Mouse (Mus musculus): Measurements from ENCODE around the gene Arid3a. TPM values are rescaled to one million over a fixed set of nuclear protein-coding genes. Genes with fewer than 3 reads are reported as not detected.
A peak's percentile ranks its signal among the peaks of the same experiment; 100 is the strongest.

Gene Arid3a
- polyA plus RNA-seq, 1 experiment = 4.7 TPM

- no peak within 1 kb of the TSS for H3K27ac ChIP-seq (ENCODE audit: insufficient read depth, low read length)
- H3K27me3 ChIP-seq (ENCODE audit: control insufficient read depth, insufficient read depth, low read length) = no peaks in the 10 kb centered on the region
- H3K4me3 ChIP-seq (replicated peaks; ENCODE audit: insufficient read depth, low read depth, low read length) = peak within 1 kb of the TSS; percentile 45
- 5% methylated on average over 47 of the region's 47 CpGs for WGBS
- DNase-seq = peak in 1 of 2 experiments; percentile 58
- TF ChIP-seq POLR2A (IDR thresholded peaks at IDR 0.05; ENCODE audit: borderline replicate concordance, insufficient read depth, low read length) (no peak), CTCF (IDR thresholded peaks at IDR 0.05; ENCODE audit: borderline replicate concordance, insufficient read depth, low read depth, low read length) (no peak)
- H3K4me1 ChIP-seq (ENCODE audit: control insufficient read depth, insufficient read depth, low read length) = peaks cover 37% of the 10 kb centered on the region
These were observed 43.8 kb downstream of the Arid3a start, which contains the start of gene Grin3b for GRCm38 (mm10) chr10:79970415-79971182. Gene Grin3b, plus strand, starts transcription at chr10:79970715.

- Histone ChIP-seq H3K27ac (ENCODE audit: insufficient read depth, low read length) (no peak overlapping the region), H3K4me1 (ENCODE audit: control insufficient read depth, insufficient read depth, low read length) (peaks cover 32% of the 10 kb centered on the region), H3K27me3 (ENCODE audit: control insufficient read depth, insufficient read depth, low read length) (no peaks in the 10 kb centered on the region), H3K4me3 (replicated peaks; ENCODE audit: insufficient read depth, low read depth, low read length) (peak overlapping the region; percentile 28)
- no peak for DNase-seq
- WGBS = 11% methylated on average over 21 of the region's 21 CpGs
- TF ChIP-seq CTCF (IDR thresholded peaks at IDR 0.05; ENCODE audit: borderline replicate concordance, insufficient read depth, low read depth, low read length) (no peak), POLR2A (IDR thresholded peaks at IDR 0.05; ENCODE audit: borderline replicate concordance, insufficient read depth, low read length) (no peak)
These were observed 44.3 kb downstream of the Arid3a start for GRCm38 (mm10) chr10:79971183-79971497.

GRCm38 (mm10) chr10:79972831-79973230 is 46.0 kb downstream of the Arid3a start:
- no peaks in the 10 kb centered on the region for H3K27me3 ChIP-seq (ENCODE audit: control insufficient read depth, insufficient read depth, low read length)
- H3K4me1 ChIP-seq (ENCODE audit: control insufficient read depth, insufficient read depth, low read length) = peaks cover 15% of the 10 kb centered on the region
- no peak overlapping the region for H3K27ac ChIP-seq (ENCODE audit: insufficient read depth, low read length)
- DNase-seq = no peak
- WGBS = 22% methylated on average over 14 of the region's 14 CpGs
- no peak overlapping the region for H3K4me3 ChIP-seq (replicated peaks; ENCODE audit: insufficient read depth, low read depth, low read length)
- TF ChIP-seq CTCF (IDR thresholded peaks at IDR 0.05; ENCODE audit: borderline replicate concordance, insufficient read depth, low read depth, low read length) = no peak
- no peak for TF ChIP-seq POLR2A (IDR thresholded peaks at IDR 0.05; ENCODE audit: borderline replicate concordance, insufficient read depth, low read length)

GRCm38 (mm10) chr10:79974087-79974486 is 47.2 kb downstream of the Arid3a start:
- H3K4me3 ChIP-seq (replicated peaks; ENCODE audit: insufficient read depth, low read depth, low read length) = no peak overlapping the region
- no peak for DNase-seq
- H3K4me1 ChIP-seq (ENCODE audit: control insufficient read depth, insufficient read depth, low read length) = peaks cover 7% of the 10 kb centered on the region; the same call in 1 of the 2 replicates
- H3K27me3 ChIP-seq (ENCODE audit: control insufficient read depth, insufficient read depth, low read length) = no peaks in the 10 kb centered on the region
- no peak for TF ChIP-seq CTCF (IDR thresholded peaks at IDR 0.05; ENCODE audit: borderline replicate concordance, insufficient read depth, low read depth, low read length)
- TF ChIP-seq POLR2A (IDR thresholded peaks at IDR 0.05; ENCODE audit: borderline replicate concordance, insufficient read depth, low read length) = no peak
- H3K27ac ChIP-seq (ENCODE audit: insufficient read depth, low read length) = no peak overlapping the region
- WGBS = 87% methylated on average over 21 of the region's 21 CpGs

- H3K27me3 ChIP-seq (ENCODE audit: control insufficient read depth, insufficient read depth, low read length) = no peaks in the 10 kb centered on the region
- peaks cover 1% of the 10 kb centered on the region; the same call in 1 of the 2 replicates for H3K4me1 ChIP-seq (ENCODE audit: control insufficient read depth, insufficient read depth, low read length)
- H3K27ac ChIP-seq (ENCODE audit: insufficient read depth, low read length) = no peak overlapping the region
- 85% methylated on average over 8 of the region's 8 CpGs for WGBS
- TF ChIP-seq CTCF (IDR thresholded peaks at IDR 0.05; ENCODE audit: borderline replicate concordance, insufficient read depth, low read depth, low read length) = no peak
- no peak for TF ChIP-seq POLR2A (IDR thresholded peaks at IDR 0.05; ENCODE audit: borderline replicate concordance, insufficient read depth, low read length)
- no peak overlapping the region for H3K4me3 ChIP-seq (replicated peaks; ENCODE audit: insufficient read depth, low read depth, low read length)
- no peak for DNase-seq
These were observed 47.8 kb downstream of the Arid3a start for GRCm38 (mm10) chr10:79974668-79975067.

- Histone ChIP-seq H3K27me3 (ENCODE audit: control insufficient read depth, insufficient read depth, low read length) (no peaks in the 10 kb centered on the region), H3K4me1 (ENCODE audit: control insufficient read depth, insufficient read depth, low read length) (peaks cover 5% of the 10 kb centered on the region), H3K27ac (ENCODE audit: insufficient read depth, low read length) (no peak overlapping the region), H3K4me3 (replicated peaks; ENCODE audit: insufficient read depth, low read depth, low read length) (no peak overlapping the region)
- 86% methylated on average over 28 of the region's 28 CpGs for WGBS
- no peak for DNase-seq
- no peak for TF ChIP-seq POLR2A (IDR thresholded peaks at IDR 0.05; ENCODE audit: borderline replicate concordance, insufficient read depth, low read length)
- no peak for TF ChIP-seq CTCF (IDR thresholded peaks at IDR 0.05; ENCODE audit: borderline replicate concordance, insufficient read depth, low read depth, low read length)
These were observed 49.4 kb downstream of the Arid3a start for GRCm38 (mm10) chr10:79976071-79976721.

GRCm38 (mm10) chr10:79976722-79977107 is 49.9 kb downstream of the Arid3a start:
- H3K27me3 ChIP-seq (ENCODE audit: control insufficient read depth, insufficient read depth, low read length) = no peaks in the 10 kb centered on the region
- H3K4me3 ChIP-seq (replicated peaks; ENCODE audit: insufficient read depth, low read depth, low read length) = no peak overlapping the region
- no peak for TF ChIP-seq CTCF (IDR thresholded peaks at IDR 0.05; ENCODE audit: borderline replicate concordance, insufficient read depth, low read depth, low read length)
- no peak for TF ChIP-seq POLR2A (IDR thresholded peaks at IDR 0.05; ENCODE audit: borderline replicate concordance, insufficient read depth, low read length)
- DNase-seq = no peak
- WGBS = 72% methylated on average over 36 of the region's 36 CpGs
- no peak overlapping the region for H3K27ac ChIP-seq (ENCODE audit: insufficient read depth, low read length)
- H3K4me1 ChIP-seq (ENCODE audit: control insufficient read depth, insufficient read depth, low read length) = peaks cover 10% of the 10 kb centered on the region

GRCm38 (mm10) chr10:79977324-79977723 is 50.5 kb downstream of the Arid3a start:
- peaks cover 12% of the 10 kb centered on the region for H3K4me1 ChIP-seq (ENCODE audit: control insufficient read depth, insufficient read depth, low read length)
- TF ChIP-seq POLR2A (IDR thresholded peaks at IDR 0.05; ENCODE audit: borderline replicate concordance, insufficient read depth, low read length) = no peak
- no peak for TF ChIP-seq CTCF (IDR thresholded peaks at IDR 0.05; ENCODE audit: borderline replicate concordance, insufficient read depth, low read depth, low read length)
- H3K27ac ChIP-seq (ENCODE audit: insufficient read depth, low read length) = no peak overlapping the region
- no peak for DNase-seq
- 86% methylated on average over 28 of the region's 28 CpGs for WGBS
- H3K27me3 ChIP-seq (ENCODE audit: control insufficient read depth, insufficient read depth, low read length) = no peaks in the 10 kb centered on the region
- H3K4me3 ChIP-seq (replicated peaks; ENCODE audit: insufficient read depth, low read depth, low read length) = no peak overlapping the region

Measured in cerebellum, adult 2 months (tissue).